Mouse (Mus musculus): ENCODE results near the gene Sec1. TPM values are rescaled to one million over a fixed set of nuclear protein-coding genes. Genes with fewer than 3 reads are reported as not detected.

Gene Sec1
- polyA plus RNA-seq, 1 experiment = 3.7 TPM

GRCm38 (mm10) chr7:45714630-45715089, 20.5 kb upstream of the Sec1 start:
- TF ChIP-seq POLR2A (IDR thresholded peaks at IDR 0.05; ENCODE audit: borderline replicate concordance, extremely low read depth, low read depth, low read length) = peak; percentile 34; the same call in 1 of the 2 replicates
- no peak for TF ChIP-seq CTCF (IDR thresholded peaks at IDR 0.05; ENCODE audit: insufficient read depth, low read length)
- peaks cover 24% of the 10 kb centered on the region for H3K4me1 ChIP-seq (ENCODE audit: control insufficient read depth, insufficient read depth, low read length)
- peak overlapping the region; percentile 71 for H3K4me3 ChIP-seq (replicated peaks; ENCODE audit: extremely low read depth, low read depth, low read length)
- 8% methylated on average over 14 of the region's 14 CpGs for WGBS
- DNase-seq = no peak

- Histone ChIP-seq H3K4me3 (replicated peaks; ENCODE audit: extremely low read depth, low read depth, low read length) (peak overlapping the region; percentile 71), H3K4me1 (ENCODE audit: control insufficient read depth, insufficient read depth, low read length) (peaks cover 24% of the 10 kb centered on the region)
- TF ChIP-seq CTCF (IDR thresholded peaks at IDR 0.05; ENCODE audit: insufficient read depth, low read length) = no peak
- no peak for TF ChIP-seq POLR2A (IDR thresholded peaks at IDR 0.05; ENCODE audit: borderline replicate concordance, extremely low read depth, low read depth, low read length)
- no peak for DNase-seq
- 74% methylated on average over 6 of the region's 6 CpGs for WGBS
Measured at GRCm38 (mm10) chr7:45713881-45714520, 19.8 kb upstream of the Sec1 start.

- Histone ChIP-seq H3K4me1 (ENCODE audit: control insufficient read depth, insufficient read depth, low read length) (peaks cover 23% of the 10 kb centered on the region), H3K4me3 (replicated peaks; ENCODE audit: extremely low read depth, low read depth, low read length) (no peak overlapping the region)
- 87% methylated on average over 16 of the region's 16 CpGs for WGBS
- TF ChIP-seq CTCF (IDR thresholded peaks at IDR 0.05; ENCODE audit: insufficient read depth, low read length) = no peak
- TF ChIP-seq POLR2A (IDR thresholded peaks at IDR 0.05; ENCODE audit: borderline replicate concordance, extremely low read depth, low read depth, low read length) = peak; percentile 34; the same call in 1 of the 2 replicates
- DNase-seq = no peak
Measured at GRCm38 (mm10) chr7:45713396-45713795, 19.2 kb upstream of the Sec1 start.

- DNase-seq = peak; percentile 70
- Histone ChIP-seq H3K4me1 (ENCODE audit: control insufficient read depth, insufficient read depth, low read length) (peaks cover 30% of the 10 kb centered on the region), H3K4me3 (replicated peaks; ENCODE audit: extremely low read depth, low read depth, low read length) (no peak overlapping the region)
- no peak for TF ChIP-seq CTCF (IDR thresholded peaks at IDR 0.05; ENCODE audit: insufficient read depth, low read length)
- peak; percentile 62; the same call in 1 of the 2 replicates for TF ChIP-seq POLR2A (IDR thresholded peaks at IDR 0.05; ENCODE audit: borderline replicate concordance, extremely low read depth, low read depth, low read length)
- WGBS = 79% methylated on average over 21 of the region's 21 CpGs
Measured at GRCm38 (mm10) chr7:45712022-45712757, 18.0 kb upstream of the Sec1 start.

GRCm38 (mm10) chr7:45711316-45712021, 17.3 kb upstream of the Sec1 start:
- TF ChIP-seq POLR2A (IDR thresholded peaks at IDR 0.05; ENCODE audit: borderline replicate concordance, extremely low read depth, low read depth, low read length) (no peak), CTCF (IDR thresholded peaks at IDR 0.05; ENCODE audit: insufficient read depth, low read length) (no peak)

GRCm38 (mm10) chr7:45710477-45711191, 16.4 kb upstream of the Sec1 start:
- TF ChIP-seq POLR2A (IDR thresholded peaks at IDR 0.05; ENCODE audit: borderline replicate concordance, extremely low read depth, low read depth, low read length) (peak; percentile 66; the same call in 1 of the 2 replicates), CTCF (IDR thresholded peaks at IDR 0.05; ENCODE audit: insufficient read depth, low read length) (no peak)
- H3K4me3 ChIP-seq (replicated peaks; ENCODE audit: extremely low read depth, low read depth, low read length) = no peak overlapping the region
- DNase-seq = no peak
- H3K4me1 ChIP-seq (ENCODE audit: control insufficient read depth, insufficient read depth, low read length) = peaks cover 27% of the 10 kb centered on the region
- 92% methylated on average over 20 of the region's 20 CpGs for WGBS

More at GRCm38 (mm10) chr7:45711316-45712021, 17.3 kb upstream of the Sec1 start:
- Histone ChIP-seq H3K4me3 (replicated peaks; ENCODE audit: extremely low read depth, low read depth, low read length) (no peak overlapping the region), H3K4me1 (ENCODE audit: control insufficient read depth, insufficient read depth, low read length) (peaks cover 32% of the 10 kb centered on the region)
- no peak for DNase-seq
- WGBS = 87% methylated on average over 24 of the region's 24 CpGs

- 51% methylated on average over 14 of the region's 14 CpGs for WGBS
- Histone ChIP-seq H3K4me1 (ENCODE audit: control insufficient read depth, insufficient read depth, low read length) (peaks cover 24% of the 10 kb centered on the region), H3K4me3 (replicated peaks; ENCODE audit: extremely low read depth, low read depth, low read length) (no peak overlapping the region)
- no peak for DNase-seq
- TF ChIP-seq CTCF (IDR thresholded peaks at IDR 0.05; ENCODE audit: insufficient read depth, low read length) (no peak), POLR2A (IDR thresholded peaks at IDR 0.05; ENCODE audit: borderline replicate concordance, extremely low read depth, low read depth, low read length) (peak; percentile 63; the same call in 1 of the 2 replicates)
Measured at GRCm38 (mm10) chr7:45709677-45710355, 15.6 kb upstream of the Sec1 start.

- no peak overlapping the region for H3K4me3 ChIP-seq (replicated peaks; ENCODE audit: extremely low read depth, low read depth, low read length)
- TF ChIP-seq POLR2A (IDR thresholded peaks at IDR 0.05; ENCODE audit: borderline replicate concordance, extremely low read depth, low read depth, low read length) (peak; percentile 18; the same call in 1 of the 2 replicates), CTCF (IDR thresholded peaks at IDR 0.05; ENCODE audit: insufficient read depth, low read length) (no peak)
- no peak for DNase-seq
- peaks cover 18% of the 10 kb centered on the region for H3K4me1 ChIP-seq (ENCODE audit: control insufficient read depth, insufficient read depth, low read length)
- WGBS = 43% methylated on average over 6 of the region's 6 CpGs
Measured at GRCm38 (mm10) chr7:45709036-45709435, 14.8 kb upstream of the Sec1 start.

Measured in lung, adult 2 months (tissue).